Mouse (Mus musculus): ENCODE results near the gene Maml3. TPM values are rescaled to one million over a fixed set of nuclear protein-coding genes. Genes with fewer than 3 reads are reported as not detected.

Maml3 gene
- polyA plus RNA-seq, 1 experiment from 2014 or later: 6.1 TPM

DNA sequence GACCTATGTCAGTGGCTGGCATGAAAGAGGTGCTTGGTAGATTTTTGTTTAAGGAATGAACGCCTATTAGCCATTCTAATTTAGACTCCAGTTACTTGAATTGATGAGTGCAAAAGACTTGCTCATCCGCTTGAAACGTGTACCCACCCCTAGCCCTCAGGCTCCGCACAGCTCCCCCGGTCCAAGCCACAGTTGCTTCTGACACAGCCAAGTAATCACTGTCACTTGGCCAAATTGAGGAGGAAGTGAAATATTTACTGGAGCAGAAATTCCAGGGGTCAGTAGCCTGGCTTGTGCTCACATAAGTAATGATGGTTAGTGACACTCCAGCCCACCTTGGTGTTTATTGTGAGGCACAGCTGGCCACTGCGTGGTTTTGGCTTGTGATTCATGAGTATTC, 308.0 kb downstream of the Maml3 start:
- Histone ChIP-seq H3K4me2 (no peak overlapping the region), H3K27ac (ENCODE audit: low read depth, low read length) (no peak overlapping the region), H3K36me3 (ENCODE audit: control insufficient read depth, insufficient read depth, low read length) (no peaks in the 10 kb centered on the region), H3K9me3 (ENCODE audit: control insufficient read depth, low read length) (no peaks in the 10 kb centered on the region), H3K4me3 (ENCODE audit: low read depth, low read length) (no peak overlapping the region), H3K9ac (ENCODE audit: low read length) (no peak overlapping the region), H3K4me1 (ENCODE audit: control insufficient read depth, insufficient read depth, low read length) (peaks cover 27% of the 10 kb centered on the region), H3K27me3 (ENCODE audit: control insufficient read depth, insufficient read depth, low read length) (no peaks in the 10 kb centered on the region)
- no peak for ATAC-seq (ENCODE audit: low FRiP score)
- 69% methylated on average over 6 of the region's 6 CpGs for WGBS
- no peak for DNase-seq (ENCODE audit: low spot score, missing footprints)

DNA sequence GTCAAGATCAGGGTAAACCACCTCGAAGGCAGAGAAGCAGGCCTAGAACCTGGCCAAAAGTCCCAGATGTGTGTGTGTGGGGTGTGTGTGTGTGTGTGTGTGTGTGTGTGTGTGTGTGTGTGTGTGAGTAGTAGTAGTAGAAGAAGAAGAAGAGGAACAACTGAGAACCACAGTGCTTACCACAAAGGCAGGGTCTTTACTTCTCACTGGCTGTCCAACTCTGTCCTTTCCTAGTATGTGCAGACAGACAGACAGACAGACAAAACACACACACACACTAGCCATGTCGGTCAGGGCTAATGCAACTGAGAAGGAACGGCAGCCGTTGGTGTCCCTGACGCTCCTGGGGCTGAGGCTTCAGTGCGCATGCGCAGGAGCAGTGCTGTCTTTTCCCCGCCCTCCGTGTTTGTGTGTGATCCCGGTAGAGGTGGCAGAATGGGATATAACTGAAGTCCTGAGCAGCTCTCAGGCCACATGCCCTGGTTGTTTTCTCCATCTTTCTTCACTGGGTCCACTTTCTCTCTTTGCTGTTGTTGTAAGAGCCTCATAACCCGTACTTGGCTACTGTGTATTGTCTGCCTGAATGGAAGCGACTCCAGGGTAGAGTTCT, 308.6 kb downstream of the Maml3 start:
- H3K36me3 ChIP-seq (ENCODE audit: control insufficient read depth, insufficient read depth, low read length): no peaks in the 10 kb centered on the region
- ATAC-seq (ENCODE audit: low FRiP score): peak; percentile 23; the same call in 1 of the 2 replicates
- peaks cover 32% of the 10 kb centered on the region for H3K4me1 ChIP-seq (ENCODE audit: control insufficient read depth, insufficient read depth, low read length)
- H3K4me3 ChIP-seq (ENCODE audit: low read depth, low read length): no peak overlapping the region
- no peaks in the 10 kb centered on the region for H3K27me3 ChIP-seq (ENCODE audit: control insufficient read depth, insufficient read depth, low read length)
- WGBS: 77% methylated on average over 12 of the region's 12 CpGs
- H3K27ac ChIP-seq (ENCODE audit: low read depth, low read length): no peak overlapping the region
- DNase-seq (ENCODE audit: low spot score, missing footprints): peak; percentile 84
- peak overlapping the region; percentile 18; the same call in 1 of the 2 replicates for H3K4me2 ChIP-seq
- no peaks in the 10 kb centered on the region for H3K9me3 ChIP-seq (ENCODE audit: control insufficient read depth, low read length)
- H3K9ac ChIP-seq (ENCODE audit: low read length): no peak overlapping the region; the same call in 1 of the 2 replicates

DNA sequence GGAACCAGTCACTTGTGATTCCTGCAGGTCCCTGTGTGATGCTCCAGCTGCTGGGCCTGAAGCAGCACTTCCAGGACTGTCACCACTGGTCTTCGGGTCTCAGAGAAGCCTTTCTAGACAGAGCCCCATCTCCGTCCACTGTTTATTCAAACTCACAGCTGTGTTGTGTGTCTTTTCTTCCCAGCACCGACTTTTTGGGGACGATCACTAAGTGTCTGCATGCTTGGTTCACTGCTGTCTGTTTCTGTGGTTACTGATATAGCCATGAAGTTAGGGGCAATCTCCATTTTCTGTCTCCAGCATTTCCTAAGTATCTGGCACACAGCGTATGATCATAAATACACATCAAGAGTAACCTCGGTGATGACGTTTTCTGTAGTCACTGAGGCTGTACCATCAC, 313.3 kb downstream of the Maml3 start:
- DNase-seq (ENCODE audit: low spot score, missing footprints) (no peak), ATAC-seq (ENCODE audit: low FRiP score) (no peak)
- Histone ChIP-seq H3K27me3 (ENCODE audit: control insufficient read depth, insufficient read depth, low read length) (no peaks in the 10 kb centered on the region), H3K27ac (ENCODE audit: low read depth, low read length) (no peak overlapping the region; the same call in 1 of the 2 replicates), H3K9me3 (ENCODE audit: control insufficient read depth, low read length) (no peaks in the 10 kb centered on the region), H3K4me3 (ENCODE audit: low read depth, low read length) (no peak overlapping the region), H3K4me1 (ENCODE audit: control insufficient read depth, insufficient read depth, low read length) (peaks cover 40% of the 10 kb centered on the region), H3K36me3 (ENCODE audit: control insufficient read depth, insufficient read depth, low read length) (no peaks in the 10 kb centered on the region), H3K9ac (ENCODE audit: low read length) (no peak overlapping the region), H3K4me2 (no peak overlapping the region)
- whole genome bisulfite sequencing: 47% methylated on average over 7 of the region's 7 CpGs

DNA sequence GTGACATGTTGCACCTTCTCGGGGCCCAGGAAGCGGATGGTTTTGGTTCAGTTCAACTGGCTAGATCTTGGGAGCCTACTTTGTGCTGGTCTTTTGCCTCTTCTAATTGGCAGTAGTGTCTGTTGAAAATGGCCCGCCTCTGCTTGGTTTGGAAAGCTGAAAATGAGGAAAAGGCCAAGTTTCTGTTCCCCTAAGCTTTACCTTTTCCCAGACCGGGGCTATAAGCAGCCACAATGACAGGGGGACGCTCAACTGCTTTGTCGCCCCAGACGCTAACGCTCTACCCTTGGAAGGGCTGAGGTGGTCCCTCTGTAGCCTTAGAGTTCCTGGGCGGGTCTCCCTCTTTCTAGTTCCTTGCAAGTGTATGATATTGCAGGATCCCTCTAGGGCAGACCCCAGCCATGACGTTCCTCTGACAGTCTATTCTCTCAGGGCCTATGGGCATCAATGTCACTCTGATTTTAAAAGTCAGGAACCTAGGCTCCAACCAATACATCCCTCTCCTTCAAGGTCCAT, 315.4 kb downstream of the Maml3 start:
- H3K27ac ChIP-seq (ENCODE audit: low read depth, low read length): peak overlapping the region; percentile 97
- peak overlapping the region; percentile 33 for H3K4me2 ChIP-seq
- 10% methylated on average over 10 of the region's 10 CpGs for WGBS
- H3K9ac ChIP-seq (ENCODE audit: low read length): peak overlapping the region; percentile 47; the same call in 1 of the 2 replicates
- no peaks in the 10 kb centered on the region for H3K27me3 ChIP-seq (ENCODE audit: control insufficient read depth, insufficient read depth, low read length)
- H3K4me1 ChIP-seq (ENCODE audit: control insufficient read depth, insufficient read depth, low read length): peaks cover 26% of the 10 kb centered on the region
- peak; percentile 27 for ATAC-seq (ENCODE audit: low FRiP score)
- DNase-seq (ENCODE audit: low spot score, missing footprints): no peak
- H3K36me3 ChIP-seq (ENCODE audit: control insufficient read depth, insufficient read depth, low read length): no peaks in the 10 kb centered on the region
- H3K9me3 ChIP-seq (ENCODE audit: control insufficient read depth, low read length): no peaks in the 10 kb centered on the region
- no peak overlapping the region; the same call in 1 of the 2 replicates for H3K4me3 ChIP-seq (ENCODE audit: low read depth, low read length)

DNA sequence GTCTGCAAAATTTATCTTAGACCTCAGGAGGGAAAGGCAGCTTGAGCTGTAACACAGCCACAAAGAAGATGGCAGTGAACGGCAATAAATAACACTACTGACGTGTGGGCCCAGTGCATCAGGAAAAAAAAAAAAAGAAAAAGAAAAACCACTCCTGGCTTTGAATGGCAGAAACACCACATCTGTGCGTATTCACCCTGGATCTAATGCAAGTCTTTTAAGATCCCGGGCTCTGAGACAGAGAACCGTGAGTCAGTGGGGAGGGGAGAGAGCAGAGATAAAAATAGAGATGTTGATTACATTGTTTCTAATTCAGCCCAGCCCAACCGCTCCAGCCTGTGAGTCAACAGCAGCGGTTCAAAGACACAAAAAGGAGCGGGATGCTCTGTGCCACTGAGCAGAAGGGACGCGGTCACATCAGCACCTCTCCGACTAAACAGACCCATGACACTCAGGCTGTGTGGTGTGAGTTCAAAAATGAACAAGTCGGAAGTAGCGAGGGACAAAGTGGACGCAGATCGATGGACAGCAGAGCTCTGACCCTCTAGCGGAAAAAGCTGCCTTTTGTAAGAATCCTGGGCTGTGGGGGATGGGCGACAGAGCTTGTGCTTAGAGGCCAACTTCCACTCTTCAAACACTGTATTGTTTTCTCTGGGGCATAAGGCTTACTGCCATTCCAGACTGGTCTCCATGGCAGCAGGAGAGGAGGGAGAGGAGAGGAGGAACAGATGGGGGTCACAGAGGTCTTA, 316.1 kb downstream of the Maml3 start:
- 1% methylated on average over 17 of the region's 17 CpGs for WGBS
- DNase-seq (ENCODE audit: low spot score, missing footprints) (peak; percentile 99), ATAC-seq (ENCODE audit: low FRiP score) (peak; percentile 96)
- Histone ChIP-seq H3K27ac (ENCODE audit: low read depth, low read length) (peak overlapping the region; percentile 97), H3K4me3 (ENCODE audit: low read depth, low read length) (peak overlapping the region; percentile 16; the same call in 1 of the 2 replicates), H3K9me3 (ENCODE audit: control insufficient read depth, low read length) (no peaks in the 10 kb centered on the region), H3K27me3 (ENCODE audit: control insufficient read depth, insufficient read depth, low read length) (no peaks in the 10 kb centered on the region), H3K4me2 (peak overlapping the region; percentile 33), H3K36me3 (ENCODE audit: control insufficient read depth, insufficient read depth, low read length) (no peaks in the 10 kb centered on the region), H3K4me1 (ENCODE audit: control insufficient read depth, insufficient read depth, low read length) (peaks cover 26% of the 10 kb centered on the region), H3K9ac (ENCODE audit: low read length) (peak overlapping the region; percentile 29)

DNA sequence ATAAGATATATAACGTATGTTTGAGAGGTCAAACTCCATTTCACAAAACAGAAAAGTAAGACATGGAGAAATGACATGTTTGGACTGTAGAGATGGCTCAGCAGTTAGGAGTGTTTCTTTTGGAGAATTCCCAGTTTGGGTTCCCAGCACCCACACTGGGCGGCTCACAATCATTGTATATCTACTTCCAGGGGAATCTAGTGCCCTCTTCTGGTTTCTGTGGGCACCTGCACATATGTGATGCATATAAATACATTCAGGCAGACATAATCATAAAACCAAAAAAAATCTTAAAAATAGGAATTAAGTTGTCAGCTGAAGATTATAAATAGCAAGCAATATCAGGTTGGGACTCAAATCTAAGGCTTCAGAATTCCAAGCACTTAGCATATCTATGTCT, 316.9 kb downstream of the Maml3 start:
- H3K9me3 ChIP-seq (ENCODE audit: control insufficient read depth, low read length): no peaks in the 10 kb centered on the region
- WGBS: 97% methylated on average over 2 of the region's 2 CpGs
- ATAC-seq (ENCODE audit: low FRiP score): no peak
- no peak overlapping the region for H3K9ac ChIP-seq (ENCODE audit: low read length)
- H3K36me3 ChIP-seq (ENCODE audit: control insufficient read depth, insufficient read depth, low read length): no peaks in the 10 kb centered on the region
- H3K4me2 ChIP-seq: no peak overlapping the region; the same call in 1 of the 2 replicates
- no peaks in the 10 kb centered on the region for H3K27me3 ChIP-seq (ENCODE audit: control insufficient read depth, insufficient read depth, low read length)
- no peak for DNase-seq (ENCODE audit: low spot score, missing footprints)
- no peak overlapping the region for H3K4me3 ChIP-seq (ENCODE audit: low read depth, low read length)
- peak overlapping the region; percentile 97 for H3K27ac ChIP-seq (ENCODE audit: low read depth, low read length)
- peaks cover 26% of the 10 kb centered on the region for H3K4me1 ChIP-seq (ENCODE audit: control insufficient read depth, insufficient read depth, low read length)

DNA sequence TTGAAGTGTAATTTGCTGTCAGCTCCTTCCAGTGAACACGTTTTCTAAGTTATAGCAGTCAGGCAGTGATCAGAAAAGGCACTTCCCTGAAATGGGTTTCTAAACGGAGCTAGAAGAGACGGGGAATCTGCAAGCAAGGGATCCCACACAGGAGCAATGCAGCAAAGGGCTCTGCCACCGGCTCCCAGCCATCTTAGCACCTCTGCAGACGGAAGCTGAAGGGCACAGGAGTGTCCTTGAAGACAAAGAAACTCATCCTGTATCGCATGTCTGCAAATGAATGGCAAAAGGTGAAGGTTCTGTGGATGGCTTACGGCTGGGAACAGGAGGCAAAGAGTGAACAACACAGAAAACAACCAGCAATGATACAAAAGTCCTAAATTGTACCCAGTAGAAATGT, 319.1 kb downstream of the Maml3 start:
- H3K36me3 ChIP-seq (ENCODE audit: control insufficient read depth, insufficient read depth, low read length): no peaks in the 10 kb centered on the region
- DNase-seq (ENCODE audit: low spot score, missing footprints) (no peak), ATAC-seq (ENCODE audit: low FRiP score) (no peak)
- H3K27ac ChIP-seq (ENCODE audit: low read depth, low read length): no peak overlapping the region
- no peak overlapping the region for H3K4me2 ChIP-seq
- no peak overlapping the region for H3K9ac ChIP-seq (ENCODE audit: low read length)
- H3K4me1 ChIP-seq (ENCODE audit: control insufficient read depth, insufficient read depth, low read length): peaks cover 17% of the 10 kb centered on the region
- H3K4me3 ChIP-seq (ENCODE audit: low read depth, low read length): no peak overlapping the region
- no peaks in the 10 kb centered on the region for H3K27me3 ChIP-seq (ENCODE audit: control insufficient read depth, insufficient read depth, low read length)
- WGBS: 81% methylated on average over 7 of the region's 7 CpGs
- no peaks in the 10 kb centered on the region for H3K9me3 ChIP-seq (ENCODE audit: control insufficient read depth, low read length)

DNA sequence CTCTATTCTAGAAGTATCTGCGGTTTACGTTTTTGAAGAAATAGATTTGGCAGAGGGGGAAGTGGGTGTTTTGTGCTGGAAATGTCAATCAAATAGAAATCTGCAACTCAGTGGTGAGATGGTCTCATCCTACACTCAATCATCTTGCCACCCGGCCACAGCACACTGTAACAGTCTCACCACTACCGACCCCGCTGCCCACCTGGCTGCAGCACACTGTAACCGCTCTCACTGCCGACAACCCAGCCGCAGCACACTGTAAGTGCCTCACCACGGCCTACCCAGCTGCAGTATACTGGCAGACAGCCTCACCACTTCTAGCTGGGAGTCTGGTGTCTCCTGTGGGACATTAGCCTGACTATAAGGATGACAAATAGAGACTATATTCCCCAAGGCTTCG, 322.7 kb downstream of the Maml3 start:
- H3K4me1 ChIP-seq (ENCODE audit: control insufficient read depth, insufficient read depth, low read length): peaks cover 15% of the 10 kb centered on the region
- no peaks in the 10 kb centered on the region for H3K36me3 ChIP-seq (ENCODE audit: control insufficient read depth, insufficient read depth, low read length)
- H3K4me2 ChIP-seq: no peak overlapping the region
- H3K9me3 ChIP-seq (ENCODE audit: control insufficient read depth, low read length): no peaks in the 10 kb centered on the region
- no peaks in the 10 kb centered on the region for H3K27me3 ChIP-seq (ENCODE audit: control insufficient read depth, insufficient read depth, low read length)
- H3K27ac ChIP-seq (ENCODE audit: low read depth, low read length): no peak overlapping the region
- 88% methylated on average over 10 of the region's 10 CpGs for WGBS
- no peak for DNase-seq (ENCODE audit: low spot score, missing footprints)
- ATAC-seq (ENCODE audit: low FRiP score): no peak
- H3K9ac ChIP-seq (ENCODE audit: low read length): no peak overlapping the region
- no peak overlapping the region for H3K4me3 ChIP-seq (ENCODE audit: low read depth, low read length)
